Mouse (Mus musculus) MEL-GATA-1-ER (cell line): Measurements from ENCODE around the gene Tspo2.

Experiments used
- DNase-seq: peaks from one replicate; pipeline ENCODE4 v3.0.0-alpha.2; 2012; ENCODE audit warnings: low read depth; ENCODE audit errors: extremely low read depth

Tspo2 gene

DNA sequence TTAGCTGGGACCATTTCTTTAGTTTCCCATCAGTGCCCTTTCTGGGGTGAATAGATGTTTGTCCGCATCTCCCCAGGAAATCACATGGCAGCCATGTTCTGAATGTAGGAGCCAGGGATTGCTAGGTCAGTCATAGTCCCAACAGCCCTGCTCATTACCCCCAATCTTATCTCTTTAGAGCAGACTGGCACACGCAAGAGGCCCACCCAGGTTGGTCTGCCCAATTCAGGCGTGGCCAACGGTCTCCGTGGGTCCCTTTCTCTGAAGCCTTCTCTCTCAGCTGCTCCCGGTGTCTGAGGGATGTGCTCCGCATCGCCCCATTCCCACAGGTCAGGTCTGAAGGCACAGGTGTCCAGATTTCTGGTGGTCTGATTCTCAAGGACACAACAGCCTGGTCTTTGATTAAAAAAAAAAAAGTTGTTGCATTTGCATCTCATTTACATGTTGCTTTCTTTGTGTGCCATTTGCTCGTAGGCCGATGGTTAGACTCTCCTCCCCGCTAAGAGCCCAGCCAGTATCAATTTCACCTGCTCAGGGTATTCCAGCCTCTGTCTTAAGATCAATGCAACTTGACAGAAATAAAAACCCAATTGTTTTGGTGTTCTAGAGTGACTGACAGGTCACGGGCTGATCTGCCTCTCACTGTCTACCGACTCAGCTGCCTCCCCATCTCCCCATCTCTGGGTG lies 513 bp downstream of the Tspo2 start:
- DNase-seq, result no peak

DNA sequence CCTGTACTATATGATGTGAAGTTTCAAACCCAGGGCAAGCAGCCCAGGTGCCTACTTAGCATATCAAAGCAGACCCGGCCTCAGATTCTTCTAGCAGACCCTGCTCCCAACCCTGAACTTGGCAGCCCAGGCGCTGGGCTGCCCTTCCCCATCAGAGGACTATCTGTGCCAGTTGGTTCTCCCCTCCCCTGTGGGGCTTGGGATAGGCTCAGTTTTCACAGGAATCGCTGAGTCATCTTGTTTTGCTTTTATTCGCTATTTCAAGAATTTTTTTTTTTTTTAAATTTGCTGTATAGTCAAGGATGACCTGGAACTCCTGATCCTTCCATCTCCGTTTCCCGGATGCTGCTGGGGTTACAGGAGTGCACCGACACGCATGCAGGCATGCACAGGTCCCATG lies 3.6 kb downstream of the Tspo2 start:
- DNase-seq, result no peak

DNA sequence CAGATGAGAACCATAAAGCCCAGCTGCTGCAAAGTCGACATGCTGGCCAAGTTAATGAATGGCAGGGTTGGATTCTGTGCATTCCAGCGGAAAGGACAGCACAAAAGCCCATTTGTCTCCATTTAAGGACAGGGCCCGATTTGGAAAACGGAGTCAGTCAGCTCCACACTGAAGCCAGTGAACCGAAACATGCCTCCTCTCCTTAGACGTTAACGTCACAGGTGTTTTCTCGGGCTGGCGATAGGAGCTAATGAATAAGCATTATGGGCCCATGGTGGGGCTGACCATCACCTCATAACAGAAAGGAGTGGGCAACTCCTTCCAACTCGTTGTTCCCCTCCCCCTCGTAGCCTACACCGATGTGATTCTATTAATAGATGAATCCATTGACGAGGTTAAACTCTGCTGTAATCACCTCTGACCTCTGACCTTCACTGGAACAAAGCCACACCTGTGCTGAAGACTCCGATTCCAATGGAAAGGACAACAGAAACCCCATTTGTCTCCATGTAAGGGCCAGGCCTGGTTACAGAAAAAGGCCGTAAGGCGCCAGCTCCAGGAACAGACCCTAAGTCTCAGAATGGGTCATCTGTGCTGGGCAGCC lies 7.7 kb downstream of the Tspo2 start:
- no peak for DNase-seq

DNA sequence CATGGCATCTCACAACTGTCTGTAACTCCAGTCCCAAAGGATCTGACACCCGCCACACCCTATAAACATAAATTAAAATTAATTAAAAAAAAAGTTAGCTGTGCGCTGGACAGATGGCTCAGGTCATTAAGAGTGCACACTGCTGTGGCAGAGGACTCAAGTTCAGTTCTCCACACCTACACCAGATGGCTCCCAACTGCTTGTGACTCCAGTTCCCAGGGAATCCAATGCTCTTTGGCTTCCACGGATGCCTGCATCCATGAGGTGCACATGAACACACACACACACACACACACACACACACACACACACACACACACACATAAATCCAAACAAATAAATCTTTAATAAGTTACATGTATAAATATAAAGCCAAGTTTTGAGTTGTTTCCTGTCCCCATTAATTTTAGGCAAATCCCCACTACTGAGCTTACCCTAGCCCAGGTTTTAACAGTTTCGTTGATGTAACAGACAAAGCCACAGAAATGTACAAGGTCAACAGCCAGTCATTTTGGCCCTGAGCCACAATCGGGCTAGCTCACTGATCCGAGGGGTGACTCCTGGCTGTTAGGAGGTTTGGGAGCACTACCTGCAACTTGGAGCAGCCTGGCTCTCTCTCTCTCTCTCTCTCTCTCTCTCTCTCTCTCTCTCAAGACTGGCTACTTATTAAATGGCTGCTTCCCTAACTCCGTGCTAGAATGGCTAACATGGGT lies 8.4 kb downstream of the Tspo2 start:
- no peak for DNase-seq

DNA sequence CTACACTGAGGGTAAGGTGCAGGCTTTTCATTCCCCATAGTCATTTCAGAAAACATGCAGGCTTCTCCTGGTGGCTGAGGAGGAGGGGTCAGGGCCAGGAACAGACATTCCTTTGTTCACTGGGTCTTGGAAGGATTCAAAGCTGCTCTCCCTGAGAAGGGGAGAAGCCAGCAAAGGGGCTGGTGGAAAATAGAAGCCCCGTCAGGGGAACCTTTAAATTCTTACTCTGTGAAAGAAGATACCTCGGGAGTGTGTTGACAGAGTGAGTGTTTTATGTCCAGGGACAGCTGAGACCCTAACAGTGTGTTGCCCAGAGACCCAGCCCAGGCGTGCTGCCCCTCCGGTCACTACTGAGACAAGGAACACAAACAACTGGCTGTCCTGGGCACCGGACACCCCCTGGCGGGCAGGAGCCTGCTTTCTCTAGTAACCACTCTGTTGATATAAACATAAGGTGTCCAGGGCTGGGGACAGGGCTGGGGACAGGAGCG lies 13.9 kb downstream of the Tspo2 start:
- no peak for DNase-seq

DNA sequence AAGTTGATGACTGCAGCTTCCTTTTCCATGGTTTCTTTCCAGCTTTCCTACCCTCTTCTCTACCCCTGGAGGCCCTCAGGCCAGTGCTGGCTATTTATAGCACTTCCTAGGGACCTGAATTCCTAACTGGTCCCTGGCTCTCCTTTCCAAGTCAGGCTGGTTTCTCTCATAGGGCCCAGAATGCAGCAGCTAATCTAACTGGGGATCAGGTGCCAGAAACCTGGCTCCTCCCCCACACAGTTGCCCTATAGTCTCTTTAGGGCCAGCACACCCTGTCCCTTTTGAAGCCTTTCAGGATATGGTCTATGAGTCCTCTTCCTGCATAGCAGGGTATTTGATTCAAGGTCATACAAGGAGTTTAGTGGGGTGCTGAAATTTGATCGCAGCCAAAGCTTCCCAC lies 14.8 kb downstream of the Tspo2 start:
- no peak for DNase-seq

DNA sequence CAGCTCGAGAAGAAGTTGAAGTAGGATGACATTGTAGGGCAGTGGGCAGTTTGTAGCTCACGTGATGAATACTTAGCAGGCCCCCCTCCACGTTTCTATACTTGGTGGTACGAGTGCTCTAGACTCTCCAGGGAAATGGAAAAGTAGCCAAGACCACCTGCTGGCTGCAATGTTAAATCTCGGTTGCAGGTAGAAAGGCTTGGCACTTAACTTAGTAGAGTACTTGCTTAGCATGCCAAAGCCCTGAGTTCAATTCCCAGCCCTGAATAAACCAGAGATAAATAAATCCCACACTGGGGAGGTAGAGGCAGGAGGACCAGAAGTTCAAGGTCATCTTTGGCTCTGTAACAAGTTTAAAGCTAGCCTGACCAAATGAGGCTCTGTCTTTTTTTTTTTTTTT lies 16.8 kb downstream of the Tspo2 start:
- DNase-seq, result no peak

DNA sequence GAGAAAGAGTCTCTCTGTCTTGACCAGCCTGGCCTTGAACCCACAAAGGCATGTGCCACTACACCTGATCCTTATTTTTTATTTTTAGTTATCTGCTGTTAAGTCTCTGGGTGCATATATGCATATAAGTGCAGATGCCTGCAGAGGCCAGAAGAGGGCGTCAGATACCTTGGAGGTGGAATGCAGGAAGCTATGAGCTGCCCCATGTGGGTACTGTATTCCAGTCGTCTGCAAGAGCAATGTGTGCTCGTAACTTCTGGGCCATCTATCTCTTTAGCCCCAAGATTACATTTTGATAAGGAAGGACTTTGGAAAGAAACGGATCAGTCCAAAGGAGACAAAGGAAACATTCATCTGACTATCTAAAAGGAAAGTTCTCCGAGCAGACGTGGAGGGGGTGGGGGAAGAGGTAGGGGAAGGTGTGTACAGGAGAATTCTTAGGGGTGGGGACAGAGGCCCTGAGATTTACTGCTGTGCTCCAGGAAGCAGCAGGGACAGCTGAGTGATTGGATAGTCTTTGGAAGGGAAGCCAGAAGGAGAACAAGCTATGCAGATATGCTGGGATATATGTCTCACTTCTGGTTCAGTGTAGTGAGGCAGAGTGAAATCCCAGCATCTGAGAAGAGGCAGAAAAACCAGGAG lies 17.5 kb downstream of the Tspo2 start:
- DNase-seq, result no peak

DNA sequence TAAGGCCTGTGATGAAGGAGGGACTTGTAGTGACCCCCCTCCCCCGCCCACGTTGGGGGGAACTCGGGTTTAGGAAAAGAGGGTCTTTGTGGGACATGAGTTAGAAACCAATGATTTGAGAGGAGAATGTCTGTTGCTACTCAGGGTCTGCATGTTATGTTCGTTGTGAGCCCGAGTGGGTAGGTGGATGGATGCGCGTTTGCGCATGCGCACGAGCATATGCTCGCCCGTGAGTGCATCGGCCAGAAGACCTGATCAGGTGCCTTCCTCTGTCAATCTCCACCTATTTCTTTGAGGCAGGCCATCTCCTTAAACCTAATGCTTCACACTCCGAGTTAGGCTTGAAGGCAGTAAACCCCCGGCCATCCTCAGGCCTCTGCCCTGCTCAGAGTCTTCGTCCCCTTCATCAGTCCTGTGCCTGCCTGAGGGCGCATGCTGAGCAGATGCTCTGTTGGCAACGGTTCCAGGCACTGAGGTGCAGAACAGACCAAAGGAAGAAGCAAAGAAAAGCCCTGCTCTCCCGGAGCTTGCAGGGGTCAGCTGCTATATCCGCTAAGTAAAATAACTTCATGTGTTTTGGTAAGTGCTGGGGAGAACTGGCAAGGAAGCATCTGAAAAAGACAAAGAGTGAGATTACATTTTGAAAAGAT lies 18.2 kb downstream of the Tspo2 start:
- DNase-seq, result no peak

DNA sequence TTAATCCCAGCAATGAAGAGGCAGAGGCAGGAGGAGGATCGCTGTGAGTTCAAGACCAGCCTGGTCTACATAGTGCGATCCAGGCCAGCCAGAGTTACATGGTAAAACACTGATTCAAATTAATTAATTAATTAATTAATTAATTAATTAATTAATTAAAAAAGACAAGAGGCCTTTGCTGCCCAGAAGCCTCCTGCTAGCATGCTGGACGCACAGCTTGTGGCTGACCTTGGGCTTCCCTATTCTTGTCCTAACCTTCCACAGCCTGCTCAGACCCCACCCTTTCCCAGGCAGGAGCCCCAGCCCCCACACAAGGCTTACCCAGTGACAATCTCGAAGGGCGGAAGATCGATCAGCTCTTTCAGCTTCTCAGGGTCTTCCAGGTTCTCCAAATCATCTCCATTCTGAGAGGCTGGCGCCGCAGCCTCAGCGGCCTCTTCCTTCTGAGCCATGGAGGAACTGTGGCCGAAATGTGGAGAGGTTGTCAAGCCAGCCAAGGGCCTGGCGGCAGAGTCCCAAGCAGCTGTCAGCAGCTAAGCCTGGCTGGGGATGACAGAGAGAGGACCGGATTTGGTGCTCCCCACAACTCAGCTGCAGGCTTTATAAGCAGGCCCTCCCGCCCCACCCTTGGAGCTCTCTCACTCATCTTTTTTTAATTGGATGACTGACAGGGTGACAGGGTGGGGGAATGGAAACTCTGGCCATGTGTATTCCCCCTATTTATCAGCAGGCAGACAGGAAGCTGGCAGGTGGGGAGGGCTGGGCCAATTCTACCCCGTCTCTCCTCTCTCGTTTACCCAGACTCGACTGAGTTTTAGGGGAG lies 19.0 kb downstream of the Tspo2 start, which contains the start of gene Apobec2:
Gene Apobec2, minus strand, starts transcription at position 773 of the 823 bp plus-strand sequence.
- no peak for DNase-seq

DNA sequence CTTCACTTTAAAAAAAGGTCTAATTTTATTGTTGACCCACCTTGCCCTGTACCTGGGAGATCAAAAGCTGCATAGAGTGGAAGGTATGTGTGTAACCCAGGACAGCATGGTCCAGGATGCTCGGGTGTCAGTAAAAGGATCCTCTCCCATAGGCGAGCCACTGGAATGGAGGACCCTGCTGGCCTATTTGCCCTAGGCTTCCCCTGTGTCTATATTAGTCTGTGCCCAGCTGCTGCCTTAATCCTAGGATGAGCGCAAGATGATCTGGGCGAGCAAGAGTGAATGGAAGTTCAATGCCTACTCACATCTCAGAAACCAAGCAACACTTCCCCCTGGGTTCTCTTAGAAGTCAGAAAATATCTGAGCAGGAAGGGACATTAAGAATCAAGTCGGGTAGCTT lies 20.3 kb downstream of the Tspo2 start:
- no peak for DNase-seq

DNA sequence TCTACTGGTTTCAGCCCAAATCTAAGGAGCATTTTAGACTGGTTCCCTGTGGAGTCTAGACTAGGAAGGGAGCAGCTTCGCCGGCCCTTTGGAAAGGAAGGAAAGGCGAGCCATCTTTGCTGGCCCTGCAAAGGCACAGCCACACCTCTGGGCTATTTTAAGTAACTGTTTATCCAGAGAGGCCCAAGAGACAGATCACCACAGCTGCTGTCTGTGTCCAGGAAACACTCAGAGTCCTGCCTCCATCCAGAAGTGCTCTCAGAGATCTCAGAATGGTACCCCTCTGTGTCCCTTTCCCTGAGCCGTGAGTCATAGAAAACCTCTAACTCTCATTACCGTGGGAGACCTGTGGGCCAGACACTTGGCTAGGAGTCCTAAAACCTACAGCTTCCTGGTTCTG lies 20.9 kb downstream of the Tspo2 start:
- no peak for DNase-seq

DNA sequence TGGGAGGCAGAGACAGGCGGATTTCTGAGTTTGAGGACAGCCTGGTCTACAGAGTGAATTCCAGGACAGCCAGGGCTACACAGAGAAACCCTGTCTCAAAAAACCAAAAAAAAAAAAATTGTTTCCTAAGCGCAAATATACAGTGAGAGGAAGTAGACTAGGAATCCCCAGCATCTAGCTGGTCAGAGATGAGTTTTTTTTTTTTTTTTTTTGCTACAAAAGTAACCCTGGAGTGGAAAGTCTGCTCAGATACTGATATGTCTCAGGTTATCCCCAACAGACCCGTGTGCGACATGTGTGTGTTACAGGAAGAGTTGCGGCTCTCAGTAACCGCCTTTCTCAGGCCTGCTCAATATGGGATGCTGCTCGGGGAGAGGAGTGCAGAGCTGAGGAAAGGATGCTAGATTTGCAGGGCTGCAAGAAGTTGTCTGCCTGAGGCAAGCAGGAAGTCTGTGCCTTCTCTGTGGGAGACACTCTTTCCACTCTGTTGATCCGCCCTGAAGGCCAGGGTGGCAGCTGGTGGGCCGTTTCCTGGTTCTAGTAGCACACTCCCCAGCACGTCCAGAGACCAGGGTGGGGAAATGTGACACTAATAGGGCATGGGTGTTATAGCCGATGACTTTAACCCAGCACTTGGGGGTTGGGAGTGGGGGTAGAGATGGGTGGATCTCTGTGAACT lies 23.3 kb downstream of the Tspo2 start:
- DNase-seq, result no peak

DNA sequence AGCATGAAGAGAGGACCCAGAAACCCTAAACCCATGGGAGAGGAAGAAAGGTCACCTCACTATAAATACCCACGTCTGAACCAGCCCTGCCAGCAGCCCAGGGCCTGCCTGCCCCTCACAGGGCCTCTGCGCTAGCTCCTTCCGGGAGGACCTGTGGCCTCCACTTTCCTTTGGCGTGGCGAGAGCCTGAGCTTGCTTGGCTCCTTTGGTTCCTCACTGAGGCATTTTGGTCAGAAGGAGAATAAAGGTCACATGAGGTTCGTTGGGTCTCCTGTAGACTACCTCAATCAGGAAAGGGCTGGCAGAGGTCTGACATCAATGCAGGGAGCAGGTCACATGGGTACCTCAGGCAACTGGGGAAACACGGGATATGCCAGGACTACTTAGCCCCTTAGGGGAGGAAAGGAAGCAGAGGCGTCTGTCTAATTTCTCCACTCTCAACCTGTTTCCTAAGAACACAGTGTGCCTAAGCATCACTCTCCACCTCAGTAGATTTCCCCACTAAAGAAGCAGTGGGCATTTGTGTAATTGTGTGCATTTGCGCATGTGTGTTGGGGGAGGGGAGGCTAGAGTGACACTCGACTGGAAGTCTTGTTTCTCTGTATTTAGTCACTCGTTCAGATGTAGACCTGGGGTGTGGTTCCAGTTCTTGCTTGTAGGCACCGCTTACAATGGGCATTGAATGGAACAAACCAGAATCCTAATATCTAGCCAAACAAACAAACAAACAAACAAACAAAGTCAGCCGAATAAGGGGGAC lies 24.2 kb downstream of the Tspo2 start:
- DNase-seq, result no peak

DNA sequence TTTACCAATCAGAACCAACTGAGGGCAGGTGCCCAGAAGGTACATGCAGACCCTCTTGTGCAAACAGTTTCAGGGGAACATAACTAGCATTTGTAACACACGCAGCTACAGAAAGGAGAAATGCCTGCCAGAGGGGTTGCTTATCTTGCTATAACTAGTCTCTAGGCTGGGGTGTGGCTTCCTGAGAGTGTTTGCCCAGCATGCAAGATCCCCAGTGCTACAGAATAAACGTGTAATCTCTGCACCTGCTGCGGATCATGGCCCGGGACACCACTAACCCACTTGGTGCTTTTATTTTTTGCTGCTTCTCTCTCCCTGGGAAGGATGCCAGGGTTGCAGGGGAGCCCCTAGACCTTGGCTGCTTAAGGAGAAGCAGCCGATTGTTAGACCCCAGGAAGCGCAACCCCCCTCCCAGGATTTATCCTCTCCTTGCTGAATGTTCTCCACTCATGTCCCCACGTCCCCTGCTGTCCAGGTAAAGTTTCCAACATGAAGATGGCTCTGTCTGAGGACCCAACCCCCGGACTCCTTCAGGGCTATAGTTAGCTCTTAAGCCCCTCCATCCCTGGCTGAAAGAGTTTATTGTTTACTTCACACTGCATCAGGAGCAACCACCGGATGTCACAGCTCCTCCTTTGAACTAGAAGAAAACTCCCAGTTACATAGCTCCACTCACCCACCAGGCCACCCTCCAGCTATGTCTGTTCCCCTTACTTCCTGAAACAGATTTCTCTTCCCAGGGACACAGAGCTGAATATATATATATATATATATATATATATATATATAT lies 25.3 kb downstream of the Tspo2 start:
- DNase-seq, result peak; percentile 80

DNA sequence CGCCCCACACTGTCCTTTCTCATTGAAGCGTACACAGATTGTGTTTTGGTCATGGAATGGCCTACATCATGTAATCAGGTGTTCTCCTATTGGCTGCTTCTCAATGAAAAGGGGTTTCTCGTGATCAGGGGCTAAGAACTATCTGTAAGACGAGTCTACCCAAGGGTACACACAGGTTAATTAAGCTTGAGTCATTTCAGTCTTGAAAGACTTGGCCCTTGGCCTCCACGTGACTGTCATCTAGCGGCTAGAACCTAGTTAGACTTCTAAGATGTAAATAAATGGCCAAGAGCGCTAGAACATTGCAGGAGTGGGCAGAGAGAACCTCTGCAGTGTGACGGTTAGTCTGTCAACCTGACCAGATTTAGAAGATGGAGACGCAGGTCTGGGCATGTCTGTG lies 27.1 kb downstream of the Tspo2 start:
- no peak for DNase-seq

DNA sequence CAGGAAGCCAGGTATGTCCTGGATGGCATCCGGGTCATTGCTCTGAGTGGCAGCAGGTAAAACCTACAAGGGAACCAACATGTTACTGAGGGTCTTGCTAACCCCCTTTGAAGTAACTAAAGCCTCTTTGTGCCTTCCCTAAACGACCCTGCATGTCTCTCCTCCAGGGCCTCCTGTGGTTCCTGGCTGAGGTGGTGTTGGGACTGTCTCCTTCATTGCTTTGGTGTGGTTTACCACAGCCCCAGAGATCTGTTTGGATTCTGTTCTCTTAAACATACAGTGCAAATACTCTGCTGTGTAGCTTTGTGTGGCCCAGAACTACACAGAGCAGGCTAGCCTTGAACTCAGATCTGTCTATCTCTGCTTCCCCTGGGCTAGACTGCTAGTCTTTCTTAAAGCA lies 31.8 kb downstream of the Tspo2 start:
- no peak for DNase-seq

DNA sequence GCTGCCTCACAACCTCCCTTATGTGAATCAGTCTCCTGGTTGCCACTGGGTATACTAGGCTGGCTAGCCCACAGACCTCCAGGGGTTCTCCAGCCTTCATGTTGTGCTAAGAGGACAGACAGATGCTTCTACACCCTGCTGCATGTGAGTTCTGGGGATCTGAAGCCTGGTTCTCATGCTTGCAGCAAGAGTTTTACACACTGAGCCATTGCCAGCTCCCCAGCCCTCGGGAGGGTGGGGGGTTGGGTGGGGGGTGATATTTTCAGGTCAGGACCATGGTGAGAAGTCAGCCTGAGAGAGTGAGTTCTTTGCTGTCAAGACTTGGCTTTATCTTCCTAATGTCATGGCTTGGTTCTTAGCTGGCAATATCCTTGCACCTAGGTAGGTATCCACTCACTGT lies 32.5 kb downstream of the Tspo2 start:
- DNase-seq, result no peak

DNA sequence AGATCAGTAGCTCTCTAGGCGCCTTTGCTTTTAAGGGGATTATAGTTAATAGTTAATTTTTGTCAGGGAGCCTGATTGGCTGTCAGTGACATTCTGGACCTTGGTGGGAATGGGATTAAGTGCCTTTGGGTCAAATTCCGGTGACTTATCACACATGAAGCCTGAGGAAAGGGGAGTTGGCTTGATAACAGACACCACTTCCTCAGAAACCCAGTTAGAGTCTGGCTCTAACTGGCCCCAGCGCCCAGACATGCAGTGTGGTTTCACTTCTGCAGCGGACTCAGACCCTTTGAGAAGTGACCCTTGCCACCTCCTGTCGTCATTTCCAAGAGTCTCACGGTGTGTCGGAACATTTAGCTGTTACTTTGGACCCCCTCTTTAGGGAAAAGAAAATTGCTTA lies 33.1 kb downstream of the Tspo2 start:
- peak; percentile 36 for DNase-seq
